Mouse (Mus musculus) ES-Bruce4 (cell line): Measurements from ENCODE around the gene Clk1.

Experiments used
- CTCF ChIP-seq: IDR thresholded peaks from one replicate; pipeline ENCODE4 v1.8.1; 2011; ENCODE audit warnings: low read depth, low read length
- POLR2A ChIP-seq: IDR thresholded peaks from one replicate; pipeline ENCODE4 v1.8.1; 2011; ENCODE audit warnings: low read length; ENCODE audit not compliant: insufficient read depth

- TF ChIP-seq CTCF = no peak
- TF ChIP-seq POLR2A = no peak
Observed at GRCm38 (mm10) chr1:58465561-58465960, 41.7 kb upstream of the Clk1 start.
